Mouse (Mus musculus) forebrain, embryonic 10.5 days (tissue): ENCODE results near the gene Hdac10. TPM values are rescaled to one million over a fixed set of nuclear protein-coding genes. Genes with fewer than 3 reads are reported as not detected.

Source experiments
- DNase-seq: peaks from one replicate; pipeline ENCODE4 v3.0.0-alpha.2; 2017; ENCODE audit warnings: low spot score; ENCODE audit errors: extremely low spot score
- H3K27ac ChIP-seq: fragments of 300-500 bp; sonication (generic); 2 replicates; pipeline ENCODE4 v1.5.1; 2016; ENCODE audit warnings: mild to moderate bottlenecking
- H3K27me3 ChIP-seq: fragments of 300-500 bp; sonication (generic); 2 replicates; pipeline ENCODE4 v1.6.1; 2016; ENCODE audit warnings: mild to moderate bottlenecking; ENCODE audit not compliant: poor library complexity, severe bottlenecking
- H3K36me3 ChIP-seq: fragments of 300-500 bp; sonication (generic); replicated peaks from 2 replicates; pipeline ENCODE4 v1.6.1; 2016; ENCODE audit warnings: mild to moderate bottlenecking, moderate library complexity
- H3K4me1 ChIP-seq: fragments of 300-500 bp; sonication (generic); 2 replicates; pipeline ENCODE4 v1.6.1; 2016
- H3K4me3 ChIP-seq: fragments of 300-500 bp; sonication (generic); 2 replicates; pipeline ENCODE4 v1.5.1; 2016; ENCODE audit warnings: mild to moderate bottlenecking, moderate library complexity
- H3K9me3 ChIP-seq: fragments of 300-500 bp; sonication (generic); 2 replicates; pipeline ENCODE4 v1.6.1; 2016; ENCODE audit warnings: mild to moderate bottlenecking, moderate library complexity
- whole genome bisulfite sequencing: fragments of 180-500 bp; shearing (Covaris S2); methylation state at CpG from one replicate; pipeline ENCODE4 v1.1.7; 2016; 5-methylcytosine and 5-hydroxymethylcytosine counted together
- polyA plus RNA-seq: library from polyadenylated mRNA; unstranded; fragments of >200 nt; fragmentation: Nextera tagmentation; extraction: Ambion mirVana; gene quantifications from 2 replicates; pipeline ENCODE4 v1.2.1, GENCODE M21; 2016

The Hdac10 gene
- polyA plus RNA-seq, 1 experiment from 2014 or later, result 16.5 TPM

- peaks cover 68% of the 10 kb centered on the region for H3K4me1 ChIP-seq
- peak; percentile 54 for DNase-seq
- peak overlapping the region; percentile 84 for H3K4me3 ChIP-seq
- H3K27me3 ChIP-seq, result peaks cover 59% of the 10 kb centered on the region
- peaks cover 42% of the 10 kb centered on the region for H3K36me3 ChIP-seq
- 2% methylated on average over 27 of the region's 27 CpGs for WGBS
- peak overlapping the region; percentile 75 for H3K27ac ChIP-seq
- H3K9me3 ChIP-seq, result no peaks in the 10 kb centered on the region
These were observed 18.0 kb upstream of the Hdac10 start for GRCm38 (mm10) chr15:89146537-89146936.

GRCm38 (mm10) chr15:89145813-89146350 lies 17.4 kb upstream of the Hdac10 start:
- Histone ChIP-seq H3K4me1 (peaks cover 71% of the 10 kb centered on the region), H3K27me3 (peaks cover 65% of the 10 kb centered on the region), H3K36me3 (peaks cover 42% of the 10 kb centered on the region), H3K9me3 (no peaks in the 10 kb centered on the region), H3K27ac (no peak overlapping the region), H3K4me3 (peak overlapping the region; percentile 84; the same call in 1 of the 2 replicates)
- DNase-seq, result no peak
- WGBS, result 76% methylated on average over 24 of the region's 24 CpGs

GRCm38 (mm10) chr15:89144965-89145364 lies 16.5 kb upstream of the Hdac10 start:
- Histone ChIP-seq H3K27me3 (peaks cover 74% of the 10 kb centered on the region), H3K27ac (no peak overlapping the region), H3K9me3 (no peaks in the 10 kb centered on the region), H3K4me3 (no peak overlapping the region), H3K36me3 (peaks cover 42% of the 10 kb centered on the region), H3K4me1 (peaks cover 71% of the 10 kb centered on the region)
- WGBS, result 93% methylated on average over 11 of the region's 11 CpGs
- DNase-seq, result no peak

GRCm38 (mm10) chr15:89143134-89143533 lies 14.6 kb upstream of the Hdac10 start:
- 74% methylated on average over 2 of the region's 2 CpGs for WGBS
- no peak for DNase-seq
- peaks cover 43% of the 10 kb centered on the region for H3K36me3 ChIP-seq
- no peak overlapping the region for H3K4me3 ChIP-seq
- peaks cover 78% of the 10 kb centered on the region for H3K27me3 ChIP-seq
- H3K4me1 ChIP-seq, result peaks cover 70% of the 10 kb centered on the region
- H3K27ac ChIP-seq, result no peak overlapping the region
- no peaks in the 10 kb centered on the region for H3K9me3 ChIP-seq

- no peaks in the 10 kb centered on the region for H3K9me3 ChIP-seq
- WGBS, result 66% methylated on average over 4 of the region's 4 CpGs
- DNase-seq, result no peak
- H3K27ac ChIP-seq, result peak overlapping the region; percentile 93; the same call in 1 of the 2 replicates
- peaks cover 68% of the 10 kb centered on the region for H3K4me1 ChIP-seq
- H3K36me3 ChIP-seq, result peaks cover 46% of the 10 kb centered on the region
- H3K4me3 ChIP-seq, result 0 out of 2 replicates have a peak overlapping the region, but pooled peaks have one; percentile 82
- H3K27me3 ChIP-seq, result peaks cover 66% of the 10 kb centered on the region
These were observed 13.4 kb upstream of the Hdac10 start for GRCm38 (mm10) chr15:89141905-89142304.

GRCm38 (mm10) chr15:89141443-89141842 lies 12.9 kb upstream of the Hdac10 start:
- peaks cover 64% of the 10 kb centered on the region for H3K4me1 ChIP-seq
- peaks cover 61% of the 10 kb centered on the region for H3K27me3 ChIP-seq
- peaks cover 49% of the 10 kb centered on the region for H3K36me3 ChIP-seq
- H3K9me3 ChIP-seq, result no peaks in the 10 kb centered on the region
- no peak for DNase-seq
- peak overlapping the region; percentile 93 for H3K27ac ChIP-seq
- 15% methylated on average over 5 of the region's 5 CpGs for WGBS
- H3K4me3 ChIP-seq, result peak overlapping the region; percentile 82

GRCm38 (mm10) chr15:89140659-89141252 lies 12.3 kb upstream of the Hdac10 start, which contains the start of gene Mapk12:
Gene Mapk12, minus strand, starts transcription at chr15:89140703.
- H3K27ac ChIP-seq, result peak within 1 kb of the TSS; percentile 93
- H3K4me3 ChIP-seq, result peak within 1 kb of the TSS; percentile 82
- H3K4me1 ChIP-seq, result peaks cover 57% of the 10 kb centered on the region
- peak; percentile 78 for DNase-seq
- under 1% methylated on average over 21 of the region's 21 CpGs for WGBS
- peaks cover 54% of the 10 kb centered on the region for H3K27me3 ChIP-seq
- H3K9me3 ChIP-seq, result no peaks in the 10 kb centered on the region
- peaks cover 52% of the 10 kb centered on the region for H3K36me3 ChIP-seq

GRCm38 (mm10) chr15:89140048-89140658 lies 11.7 kb upstream of the Hdac10 start:
- Histone ChIP-seq H3K4me3 (peak overlapping the region; percentile 82), H3K36me3 (peaks cover 52% of the 10 kb centered on the region), H3K27ac (peak overlapping the region; percentile 93), H3K27me3 (peaks cover 48% of the 10 kb centered on the region), H3K4me1 (peaks cover 53% of the 10 kb centered on the region), H3K9me3 (no peaks in the 10 kb centered on the region)
- under 1% methylated on average over 53 of the region's 53 CpGs for whole genome bisulfite sequencing
- peak; percentile 47 for DNase-seq

- H3K27me3 ChIP-seq, result peaks cover 41% of the 10 kb centered on the region
- H3K4me3 ChIP-seq, result peak overlapping the region; percentile 3; the same call in 1 of the 2 replicates
- DNase-seq, result no peak
- 94% methylated on average over 6 of the region's 6 CpGs for WGBS
- H3K9me3 ChIP-seq, result no peaks in the 10 kb centered on the region
- no peak overlapping the region for H3K27ac ChIP-seq
- peaks cover 53% of the 10 kb centered on the region for H3K4me1 ChIP-seq
- peaks cover 44% of the 10 kb centered on the region for H3K36me3 ChIP-seq
These were observed 10.0 kb upstream of the Hdac10 start for GRCm38 (mm10) chr15:89138531-89138930.

- peaks cover 53% of the 10 kb centered on the region for H3K4me1 ChIP-seq
These were observed 9.5 kb upstream of the Hdac10 start for GRCm38 (mm10) chr15:89138046-89138405.

GRCm38 (mm10) chr15:89137378-89138045 lies 9.0 kb upstream of the Hdac10 start:
- peaks cover 53% of the 10 kb centered on the region for H3K4me1 ChIP-seq
- 81% methylated on average over 11 of the region's 11 CpGs for WGBS
- no peak overlapping the region for H3K27ac ChIP-seq
- no peaks in the 10 kb centered on the region for H3K9me3 ChIP-seq
- DNase-seq, result no peak
- H3K36me3 ChIP-seq, result peaks cover 42% of the 10 kb centered on the region
- peaks cover 38% of the 10 kb centered on the region for H3K27me3 ChIP-seq
- H3K4me3 ChIP-seq, result peak overlapping the region; percentile 3; the same call in 1 of the 2 replicates

More at GRCm38 (mm10) chr15:89138046-89138405, 9.5 kb upstream of the Hdac10 start:
- H3K4me3 ChIP-seq, result 0 out of 2 replicates have a peak overlapping the region, but pooled peaks have one; percentile 3
- 90% methylated on average over 7 of the region's 7 CpGs for WGBS
- peaks cover 41% of the 10 kb centered on the region for H3K27me3 ChIP-seq
- H3K9me3 ChIP-seq, result no peaks in the 10 kb centered on the region
- H3K27ac ChIP-seq, result no peak overlapping the region
- DNase-seq, result no peak
- peaks cover 42% of the 10 kb centered on the region for H3K36me3 ChIP-seq

- Histone ChIP-seq H3K27me3 (peaks cover 30% of the 10 kb centered on the region), H3K9me3 (no peaks in the 10 kb centered on the region), H3K4me3 (no peak overlapping the region), H3K36me3 (peaks cover 46% of the 10 kb centered on the region), H3K4me1 (peaks cover 44% of the 10 kb centered on the region), H3K27ac (no peak overlapping the region)
- 92% methylated on average over 5 of the region's 5 CpGs for WGBS
- DNase-seq, result no peak
These were observed 8.1 kb upstream of the Hdac10 start for GRCm38 (mm10) chr15:89136461-89137155.
